Mouse (Mus musculus) stomach, embryonic 16.5 days (tissue): Measurements from ENCODE around the gene Wnt9a. TPM values are rescaled to one million over a fixed set of nuclear protein-coding genes. Genes with fewer than 3 reads are reported as not detected.
A peak's percentile ranks its signal among the peaks of the same experiment; 100 is the strongest.

ENCODE experiments used
- ATAC-seq: fragments of 200-750 bp; cut with Nextera tagmentation; 2 replicates; pipeline ENCODE4 v1.8.0; 2017; ENCODE audit warnings: moderate number of reproducible peaks, moderate TSS enrichment; ENCODE audit not compliant: insufficient read depth, low FRiP score
- H3K27ac ChIP-seq: fragments of 300-500 bp; sonication (generic); 2 replicates; pipeline ENCODE4 v1.5.1; 2014; ENCODE audit warnings: low read length
- H3K27me3 ChIP-seq: fragments of 300-500 bp; sonication (generic); 2 replicates; pipeline ENCODE4 v1.6.1; 2014; ENCODE audit warnings: low read length, control low read depth, mixed read lengths; ENCODE audit not compliant: control insufficient read depth, insufficient read depth
- H3K36me3 ChIP-seq: fragments of 300-500 bp; sonication (generic); 2 replicates; pipeline ENCODE4 v1.6.1; 2014; ENCODE audit warnings: low read length; ENCODE audit not compliant: control insufficient read depth, insufficient read depth
- H3K4me1 ChIP-seq: fragments of 300-500 bp; sonication (generic); 2 replicates; pipeline ENCODE4 v1.6.1; 2014; ENCODE audit warnings: low read length, control low read depth, mixed read lengths; ENCODE audit not compliant: control insufficient read depth, insufficient read depth
- H3K4me2 ChIP-seq: fragments of 300-500 bp; sonication (generic); 2 replicates; pipeline ENCODE4 v1.6.1; 2014; ENCODE audit warnings: low read depth, low read length, mixed read lengths
- H3K4me3 ChIP-seq: fragments of 300-500 bp; sonication (generic); replicated peaks from 2 replicates; pipeline ENCODE4 v1.5.1; 2014; ENCODE audit warnings: mild to moderate bottlenecking, low read length
- H3K9ac ChIP-seq: fragments of 300-500 bp; sonication (generic); 2 replicates; pipeline ENCODE4 v1.6.1; 2014; ENCODE audit warnings: low read length
- H3K9me3 ChIP-seq: fragments of 300-500 bp; sonication (generic); replicated peaks from 2 replicates; pipeline ENCODE4 v1.6.1; 2016; ENCODE audit warnings: low read length, control low read depth; ENCODE audit not compliant: control insufficient read depth
- WGBS: fragments of 180-500 bp; shearing (Covaris S2); extraction: QIAGEN DNeasy Blood & Tissue Kit; methylation state at CpG from one replicate; pipeline ENCODE4 v1.1.7; 2014; 5-methylcytosine and 5-hydroxymethylcytosine counted together
- polyA plus RNA-seq: library from polyadenylated mRNA; unstranded; fragments of >200 nt; fragmentation: Nextera tagmentation; extraction: Ambion mirVana; gene quantifications from 2 replicates; pipeline ENCODE4 v1.2.1, GENCODE M21; 2015

The Wnt9a gene
- polyA plus RNA-seq, 1 experiment from 2014 or later = 5.8 TPM

DNA sequence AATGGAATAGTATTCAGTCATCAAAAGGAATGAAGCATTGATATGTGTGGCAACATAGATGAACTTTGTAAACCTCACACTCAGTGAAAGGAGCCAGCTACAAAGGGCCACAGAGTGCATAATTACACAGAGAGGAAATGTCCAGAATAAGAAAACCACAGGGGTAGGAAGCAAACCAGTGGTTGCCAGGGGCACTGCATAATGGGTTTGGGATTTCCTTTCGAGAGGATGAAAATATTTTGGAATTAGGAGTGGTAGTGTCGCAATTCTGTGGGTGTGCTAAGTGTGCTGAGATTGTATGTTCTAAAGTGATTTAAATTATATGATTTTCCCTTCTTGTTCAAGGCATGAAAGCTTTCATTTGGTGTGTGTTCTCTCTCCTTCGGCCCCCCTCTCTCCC is 32.5 kb upstream of the Wnt9a start:
- 76% methylated on average over 3 of the region's 3 CpGs for WGBS
- H3K4me3 ChIP-seq = no peak overlapping the region
- H3K4me2 ChIP-seq = no peak overlapping the region
- H3K27me3 ChIP-seq = no peaks in the 10 kb centered on the region
- H3K9ac ChIP-seq = no peak overlapping the region
- no peak overlapping the region for H3K27ac ChIP-seq
- no peak for ATAC-seq
- no peaks in the 10 kb centered on the region for H3K4me1 ChIP-seq
- H3K36me3 ChIP-seq = no peaks in the 10 kb centered on the region
- H3K9me3 ChIP-seq = no peaks in the 10 kb centered on the region

GRCm38 (mm10) chr11:59276877-59277276 is 29.9 kb upstream of the Wnt9a start:
- WGBS = 26% methylated on average over 2 of the region's 2 CpGs
- 0 out of 2 replicates have a peak, but pooled peaks cover 4% of the 10 kb centered on the region for H3K27me3 ChIP-seq
- H3K4me3 ChIP-seq = no peak overlapping the region
- ATAC-seq = no peak
- no peaks in the 10 kb centered on the region for H3K4me1 ChIP-seq
- H3K4me2 ChIP-seq = no peak overlapping the region
- H3K27ac ChIP-seq = no peak overlapping the region
- no peaks in the 10 kb centered on the region for H3K9me3 ChIP-seq
- H3K9ac ChIP-seq = no peak overlapping the region
- H3K36me3 ChIP-seq = no peaks in the 10 kb centered on the region

- 61% methylated on average over 4 of the region's 4 CpGs for WGBS
- no peak overlapping the region for H3K9ac ChIP-seq
- no peak for ATAC-seq
- no peaks in the 10 kb centered on the region for H3K36me3 ChIP-seq
- H3K27ac ChIP-seq = no peak overlapping the region
- no peak overlapping the region for H3K4me3 ChIP-seq
- no peak overlapping the region for H3K4me2 ChIP-seq
- 0 out of 2 replicates have a peak, but pooled peaks cover 4% of the 10 kb centered on the region for H3K27me3 ChIP-seq
- H3K9me3 ChIP-seq = no peaks in the 10 kb centered on the region
- H3K4me1 ChIP-seq = no peaks in the 10 kb centered on the region
Measured at GRCm38 (mm10) chr11:59278047-59278446, 28.7 kb upstream of the Wnt9a start.

- WGBS = 51% methylated on average over 5 of the region's 5 CpGs
- H3K9ac ChIP-seq = no peak overlapping the region
- no peaks in the 10 kb centered on the region for H3K36me3 ChIP-seq
- peaks cover 18% of the 10 kb centered on the region for H3K27me3 ChIP-seq
- H3K27ac ChIP-seq = no peak overlapping the region; the same call in 1 of the 2 replicates
- H3K4me2 ChIP-seq = no peak overlapping the region
- no peak overlapping the region for H3K4me3 ChIP-seq
- H3K9me3 ChIP-seq = no peaks in the 10 kb centered on the region
- ATAC-seq = no peak
- H3K4me1 ChIP-seq = no peaks in the 10 kb centered on the region
Measured at GRCm38 (mm10) chr11:59282111-59282510, 24.6 kb upstream of the Wnt9a start.

DNA sequence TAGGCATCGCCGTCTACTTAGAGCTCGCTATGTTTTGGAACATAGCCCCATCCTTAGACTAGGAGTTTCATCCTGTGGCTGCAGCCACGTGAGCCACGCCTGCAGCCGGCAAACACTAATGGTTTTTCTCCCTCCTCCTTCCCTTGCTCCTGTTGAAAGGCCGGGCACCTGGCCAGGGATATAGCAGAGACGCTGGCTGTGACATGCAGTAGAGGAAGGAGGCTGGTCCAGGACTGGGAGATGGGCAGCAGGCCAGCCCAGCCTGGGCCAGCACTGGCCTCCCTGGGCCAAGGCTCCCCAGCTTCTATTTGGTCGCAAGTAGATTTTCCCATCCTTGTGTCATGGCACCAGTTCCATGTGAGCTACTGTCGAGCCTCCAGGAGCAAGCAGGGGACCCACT is 23.8 kb upstream of the Wnt9a start:
- Histone ChIP-seq H3K4me3 (no peak overlapping the region), H3K9ac (no peak overlapping the region), H3K4me1 (no peaks in the 10 kb centered on the region), H3K27me3 (peaks cover 26% of the 10 kb centered on the region), H3K9me3 (no peaks in the 10 kb centered on the region), H3K27ac (no peak overlapping the region), H3K4me2 (no peak overlapping the region), H3K36me3 (no peaks in the 10 kb centered on the region)
- peak; percentile 37; the same call in 1 of the 2 replicates for ATAC-seq
- 55% methylated on average over 10 of the region's 10 CpGs for WGBS

DNA sequence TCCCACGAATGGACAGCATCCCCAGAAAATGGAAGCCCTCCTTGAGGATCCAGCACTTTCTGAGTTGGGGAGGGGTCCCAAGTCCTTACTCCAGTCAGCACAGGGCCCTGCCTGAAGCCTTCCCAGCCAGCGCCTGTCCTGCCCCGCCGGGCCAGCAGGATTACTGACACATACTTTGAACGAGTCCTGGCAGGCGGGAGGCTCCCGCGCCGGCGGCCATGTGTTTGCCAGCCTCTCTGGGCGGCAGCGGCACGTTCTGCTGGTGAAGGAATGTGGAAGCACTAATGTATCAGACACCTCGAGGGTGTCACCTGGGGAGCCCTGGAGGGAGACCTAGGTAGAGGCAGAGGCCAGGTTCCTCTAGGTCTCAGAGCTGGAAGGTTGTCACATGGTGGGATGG is 22.6 kb upstream of the Wnt9a start:
- Histone ChIP-seq H3K36me3 (no peaks in the 10 kb centered on the region), H3K4me3 (no peak overlapping the region), H3K4me1 (no peaks in the 10 kb centered on the region), H3K9ac (no peak overlapping the region), H3K27me3 (peaks cover 38% of the 10 kb centered on the region), H3K9me3 (no peaks in the 10 kb centered on the region), H3K27ac (no peak overlapping the region), H3K4me2 (no peak overlapping the region)
- 17% methylated on average over 14 of the region's 14 CpGs for WGBS
- ATAC-seq = no peak

- H3K4me1 ChIP-seq = peaks cover 5% of the 10 kb centered on the region
- H3K4me3 ChIP-seq = peak overlapping the region; percentile 20
- H3K4me2 ChIP-seq = peak overlapping the region; percentile 61
Measured at GRCm38 (mm10) chr11:59289706-59290105, 17.0 kb upstream of the Wnt9a start.

DNA sequence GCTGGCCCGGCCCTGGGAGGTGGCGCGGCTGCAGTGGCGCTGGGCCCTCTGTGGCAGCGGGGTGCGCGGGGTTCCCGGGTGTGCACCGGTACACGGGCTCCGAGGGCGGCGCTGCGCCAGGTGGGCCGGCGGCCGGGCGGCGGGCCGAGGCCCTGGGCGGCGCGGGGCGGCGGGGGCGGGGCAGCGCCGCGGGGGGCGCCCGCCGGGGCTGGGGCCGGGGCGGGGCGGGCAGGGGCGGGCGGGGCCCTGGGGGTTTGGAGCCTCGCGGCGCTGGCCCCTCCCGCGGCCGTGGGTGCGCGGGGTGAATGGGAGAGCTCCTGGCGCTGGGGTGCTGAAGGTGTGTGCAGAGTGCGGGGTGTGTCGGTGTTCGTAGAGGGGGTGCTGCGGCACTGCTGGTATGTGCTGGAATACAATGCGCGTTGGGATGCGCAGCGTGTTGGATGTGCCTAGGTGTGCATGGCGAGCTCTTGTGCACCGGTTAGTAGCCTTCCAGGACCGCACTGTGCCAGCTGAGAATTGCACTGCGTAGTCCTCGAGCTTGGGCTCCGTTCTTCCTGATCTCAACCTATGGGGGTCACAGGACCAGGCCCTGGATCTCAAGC is 15.9 kb upstream of the Wnt9a start, which contains the start of gene Wnt3a:
Wnt3a (minus strand) TSS at position 51 of the 602 bp plus-strand sequence.
- 1% methylated on average over 28 of the region's 60 CpGs for WGBS
- Histone ChIP-seq H3K9me3 (no peaks in the 10 kb centered on the region), H3K36me3 (no peaks in the 10 kb centered on the region), H3K4me2 (peak within 1 kb of the TSS; percentile 61), H3K27me3 (peaks cover 78% of the 10 kb centered on the region), H3K9ac (peak within 1 kb of the TSS; percentile 55), H3K27ac (no peak within 1 kb of the TSS), H3K4me1 (peaks cover 5% of the 10 kb centered on the region), H3K4me3 (peak within 1 kb of the TSS; percentile 45)
- ATAC-seq = no peak; the same call in 1 of the 2 replicates

More at GRCm38 (mm10) chr11:59289706-59290105, 17.0 kb upstream of the Wnt9a start:
- H3K27ac ChIP-seq = no peak overlapping the region
- WGBS = under 1% methylated on average over 25 of the region's 25 CpGs
- H3K9ac ChIP-seq = no peak overlapping the region
- no peaks in the 10 kb centered on the region for H3K9me3 ChIP-seq
- peaks cover 77% of the 10 kb centered on the region for H3K27me3 ChIP-seq
- no peak for ATAC-seq
- H3K36me3 ChIP-seq = no peaks in the 10 kb centered on the region

- ATAC-seq = no peak
Measured at GRCm38 (mm10) chr11:59293616-59294015, 13.1 kb upstream of the Wnt9a start.

More at GRCm38 (mm10) chr11:59293616-59294015, 13.1 kb upstream of the Wnt9a start:
- no peak overlapping the region for H3K4me2 ChIP-seq
- H3K9ac ChIP-seq = no peak overlapping the region
- no peak overlapping the region for H3K4me3 ChIP-seq
- peaks cover 5% of the 10 kb centered on the region for H3K4me1 ChIP-seq
- H3K36me3 ChIP-seq = no peaks in the 10 kb centered on the region
- H3K27ac ChIP-seq = no peak overlapping the region
- no peaks in the 10 kb centered on the region for H3K9me3 ChIP-seq
- peaks cover 58% of the 10 kb centered on the region for H3K27me3 ChIP-seq
- WGBS = 23% methylated on average over 7 of the region's 7 CpGs
